Mouse (Mus musculus): Measurements from ENCODE around the gene Myrf.

Gene Myrf

GRCm38 (mm10) chr19:10205051-10205450, 35.5 kb downstream of the Myrf start:
- no peak for DNase-seq (ENCODE audit: low spot score)

- DNase-seq (ENCODE audit: low spot score) = peak; percentile 33
These were observed 35.9 kb downstream of the Myrf start for GRCm38 (mm10) chr19:10204616-10205001.

- DNase-seq (ENCODE audit: low spot score) = peak; percentile 95
These were observed 36.5 kb downstream of the Myrf start, which contains the start of the genes Tmem258 and Fen1 for GRCm38 (mm10) chr19:10203848-10204615. Tmem258 (plus strand) TSS chr19:10204014. Fen1 (minus strand) TSS chr19:10204169.

GRCm38 (mm10) chr19:10203146-10203847, 37.3 kb downstream of the Myrf start:
- peak; percentile 61 for DNase-seq (ENCODE audit: low spot score)

- peak; percentile 47 for DNase-seq (ENCODE audit: low spot score)
These were observed 41.8 kb downstream of the Myrf start for GRCm38 (mm10) chr19:10198723-10199122.

GRCm38 (mm10) chr19:10198286-10198685, 42.3 kb downstream of the Myrf start:
- no peak for DNase-seq (ENCODE audit: low spot score)

- DNase-seq (ENCODE audit: low spot score) = no peak
These were observed 43.4 kb downstream of the Myrf start for GRCm38 (mm10) chr19:10197130-10197529.

GRCm38 (mm10) chr19:10195252-10195651, 45.3 kb downstream of the Myrf start:
- DNase-seq (ENCODE audit: low spot score) = no peak

GRCm38 (mm10) chr19:10194337-10194736, 46.2 kb downstream of the Myrf start:
- no peak for DNase-seq (ENCODE audit: low spot score)

- DNase-seq (ENCODE audit: low spot score) = no peak
These were observed 49.2 kb downstream of the Myrf start for GRCm38 (mm10) chr19:10191326-10191725.

GRCm38 (mm10) chr19:10190796-10191195, 49.8 kb downstream of the Myrf start:
- DNase-seq (ENCODE audit: low spot score) = peak; percentile 46

- DNase-seq (ENCODE audit: low spot score) = no peak
These were observed 50.6 kb downstream of the Myrf start for GRCm38 (mm10) chr19:10189940-10190339.

GRCm38 (mm10) chr19:10189022-10189421, 51.5 kb downstream of the Myrf start:
- DNase-seq (ENCODE audit: low spot score) = no peak

- DNase-seq (ENCODE audit: low spot score) = no peak
These were observed 52.2 kb downstream of the Myrf start for GRCm38 (mm10) chr19:10188281-10188811.

- DNase-seq (ENCODE audit: low spot score) = no peak
These were observed 54.0 kb downstream of the Myrf start for GRCm38 (mm10) chr19:10186569-10186968.

- DNase-seq (ENCODE audit: low spot score) = no peak
These were observed 54.7 kb downstream of the Myrf start for GRCm38 (mm10) chr19:10185876-10186275.

GRCm38 (mm10) chr19:10184096-10184495, 56.5 kb downstream of the Myrf start:
- no peak for DNase-seq (ENCODE audit: low spot score)

- peak; percentile 37 for DNase-seq (ENCODE audit: low spot score)
These were observed 57.1 kb downstream of the Myrf start for GRCm38 (mm10) chr19:10183299-10183983.

- peak; percentile 83 for DNase-seq (ENCODE audit: low spot score)
These were observed 57.8 kb downstream of the Myrf start, which contains the start of gene Fads1 for GRCm38 (mm10) chr19:10182670-10183298. Fads1 (plus strand) TSS chr19:10182888.

- no peak for DNase-seq (ENCODE audit: low spot score)
These were observed 58.4 kb downstream of the Myrf start for GRCm38 (mm10) chr19:10182142-10182541.

GRCm38 (mm10) chr19:10181225-10181624, 59.3 kb downstream of the Myrf start:
- DNase-seq (ENCODE audit: low spot score) = no peak

- no peak for DNase-seq (ENCODE audit: low spot score)
These were observed 63.6 kb downstream of the Myrf start for GRCm38 (mm10) chr19:10176941-10177372.
